Mouse (Mus musculus): ENCODE measurements at regions not wholly inside any gene's neighbourhood (a gene's known extent, or its start where the extent isn't known, plus 50 kb on each side); places are given as distances from the start of the nearest gene placed in this dataset.

DNA sequence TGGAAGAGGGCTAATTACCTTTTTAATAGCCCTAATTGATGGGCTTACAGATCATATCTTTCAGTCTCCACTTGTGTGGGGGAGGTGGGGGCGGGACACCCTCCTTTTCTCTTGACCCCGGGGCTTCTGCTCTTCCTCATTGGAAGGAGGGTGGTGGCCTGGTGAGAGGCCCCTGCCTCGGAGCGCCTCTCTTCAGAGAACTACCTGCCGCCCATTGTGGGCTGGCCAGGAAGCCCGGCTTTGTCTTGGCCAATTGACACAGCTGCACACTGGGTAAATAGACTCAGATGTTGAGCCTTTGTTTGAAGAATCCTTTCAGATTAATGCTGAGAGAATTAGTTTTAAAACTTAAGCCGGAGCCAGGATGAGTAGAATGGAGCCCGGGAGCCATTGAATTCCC lies 188.0 kb upstream of the Hes1 start:
- TF ChIP-seq JUND (conservative IDR thresholded peaks at IDR 0.05; ENCODE audit: low read depth, low read length): no peak
- no peak for TF ChIP-seq EP300 (IDR thresholded peaks at IDR 0.05; ENCODE audit: low read length)
- TF ChIP-seq MAZ (IDR thresholded peaks at IDR 0.05; ENCODE audit: low read depth, low read length): no peak
- TF ChIP-seq RAD21 (IDR thresholded peaks at IDR 0.05; ENCODE audit: low read depth, low read length): no peak
- no peak for TF ChIP-seq ZNF384 (IDR thresholded peaks at IDR 0.05; ENCODE audit: low read depth, low read length)
- TF ChIP-seq POLR2A (IDR thresholded peaks at IDR 0.05; ENCODE audit: low read depth, low read length): no peak
- TF ChIP-seq CTCF (conservative IDR thresholded peaks at IDR 0.05 in 1 of 2, IDR thresholded peaks at IDR 0.05 in 1 of 2; ENCODE audit: low read depth in 2 of 2, low read length in 2 of 2): no peak
- no peak for TF ChIP-seq ZMIZ1 (IDR thresholded peaks at IDR 0.05; ENCODE audit: low read depth, low read length)
- TF ChIP-seq KAT2A (IDR thresholded peaks at IDR 0.05; ENCODE audit: insufficient replicate concordance, low read length): no peak
- TF ChIP-seq POLR2AphosphoS2 (IDR thresholded peaks at IDR 0.05; ENCODE audit: low read depth, low read length): no peak

Data from CH12.LX (cell line).